Mouse (Mus musculus) lung, postnatal 36 days (tissue): ENCODE results near the gene Tmem258.
"Not testable (repeated sequence)": the region's sequence is repeated elsewhere in the genome, so short reads cannot be mapped to it uniquely, and the experiment has no call there.

ENCODE experiments used
- DNase-seq: peaks from one replicate; pipeline ENCODE4 v3.0.0; 2022; ENCODE audit warnings: mixed read lengths

The Tmem258 gene

DNA sequence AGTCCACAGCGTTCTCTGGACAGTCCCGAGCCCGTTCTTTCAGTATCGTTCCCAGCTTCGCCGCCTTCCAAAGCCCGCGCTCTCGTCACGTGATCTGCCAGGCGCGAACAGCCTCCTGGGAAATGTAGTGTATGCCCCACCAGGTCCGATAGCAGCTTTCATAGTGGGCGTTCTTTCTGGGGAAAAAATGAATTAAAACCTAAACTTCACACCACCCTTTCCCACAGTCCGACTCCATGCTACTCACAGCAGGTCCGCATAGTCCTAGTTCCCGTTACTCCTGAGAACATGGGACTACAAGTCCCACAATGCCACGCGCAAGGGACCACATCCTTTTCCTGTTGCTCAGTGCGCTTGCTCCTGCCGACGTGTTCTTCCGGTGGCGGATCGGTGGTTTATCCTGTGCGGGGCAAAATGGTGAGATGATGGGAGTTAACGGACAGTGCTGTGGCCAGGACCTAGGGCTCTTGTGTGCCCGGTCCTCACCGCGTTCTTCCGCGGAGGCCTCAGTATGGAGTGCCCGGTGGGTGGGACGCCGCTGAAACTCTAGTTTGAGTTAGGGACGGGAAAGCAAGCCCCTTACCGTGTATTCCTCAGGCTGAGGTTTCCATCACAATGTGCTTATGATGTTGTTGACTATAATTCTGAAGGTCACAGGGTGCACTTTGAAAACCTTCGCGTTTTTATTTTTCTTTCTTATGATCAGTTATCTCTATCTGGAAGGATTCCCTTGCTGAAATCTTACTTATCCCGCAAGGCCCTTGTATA is at the start of gene Tmem258, which contains the start of gene Fen1:
TSS of gene Tmem258 (plus strand) at position 167 of the 768 bp plus-strand sequence.
TSS of gene Fen1 (minus strand) at position 322 of the 768 bp plus-strand sequence.
- DNase-seq: peak; percentile 96

DNA sequence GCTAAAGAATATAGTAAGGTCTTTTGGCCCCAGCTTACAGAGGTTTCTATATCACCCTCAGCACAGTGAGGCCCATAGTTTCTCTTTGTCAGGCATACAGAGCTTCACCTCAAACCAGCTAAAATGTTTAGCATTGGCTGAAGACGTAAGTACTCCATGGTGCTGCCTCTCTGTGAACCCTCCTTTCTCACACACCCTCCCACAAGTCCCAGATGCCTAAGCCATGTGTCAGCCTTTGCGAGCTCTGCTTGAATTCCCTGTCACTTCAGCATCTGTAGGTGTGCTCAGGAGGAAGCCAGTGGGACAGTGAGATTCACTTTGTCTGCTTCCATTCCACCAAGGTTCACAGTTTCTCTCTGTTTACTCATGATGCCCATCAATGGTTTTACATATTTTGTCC is 46.1 kb upstream of the Tmem258 start:
- DNase-seq: no peak

DNA sequence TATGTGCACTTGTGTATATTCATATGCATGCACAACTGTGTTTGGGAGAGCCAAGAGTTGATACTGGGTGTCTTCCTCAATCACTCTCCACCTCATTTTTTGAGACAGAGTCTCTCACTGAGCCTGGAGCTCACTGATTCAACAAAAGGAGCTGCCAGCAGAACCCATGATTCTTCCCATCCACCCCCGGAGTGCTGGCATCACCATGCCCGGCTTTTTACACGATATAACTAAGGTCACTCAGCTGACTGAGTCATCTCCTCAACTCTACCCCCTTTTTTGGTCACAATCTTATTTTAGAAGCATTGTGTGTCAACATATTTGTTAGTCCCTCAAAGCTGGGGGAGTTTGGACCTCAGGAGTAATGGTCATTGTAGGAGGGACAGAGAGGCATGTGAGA is 39.9 kb upstream of the Tmem258 start:
- DNase-seq: no peak

DNA sequence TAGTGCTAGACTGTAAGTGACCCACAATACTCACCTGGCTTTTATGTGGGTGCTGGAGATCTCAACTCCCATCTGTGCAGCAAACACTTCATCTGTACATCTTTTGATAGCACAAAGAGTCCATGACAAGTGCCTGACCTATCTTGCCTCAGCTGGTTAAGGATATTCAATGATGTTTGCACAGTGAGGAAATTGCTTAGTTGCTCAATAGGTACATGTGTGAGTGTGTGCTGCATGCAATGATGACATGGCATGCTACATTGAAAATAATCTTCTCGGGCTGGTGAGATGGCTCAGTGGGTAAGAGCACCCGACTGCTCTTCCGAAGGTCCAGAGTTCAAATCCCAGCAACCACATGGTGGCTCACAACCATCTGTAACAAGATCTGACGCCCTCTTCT is 37.9 kb upstream of the Tmem258 start:
- DNase-seq: peak; percentile 25

DNA sequence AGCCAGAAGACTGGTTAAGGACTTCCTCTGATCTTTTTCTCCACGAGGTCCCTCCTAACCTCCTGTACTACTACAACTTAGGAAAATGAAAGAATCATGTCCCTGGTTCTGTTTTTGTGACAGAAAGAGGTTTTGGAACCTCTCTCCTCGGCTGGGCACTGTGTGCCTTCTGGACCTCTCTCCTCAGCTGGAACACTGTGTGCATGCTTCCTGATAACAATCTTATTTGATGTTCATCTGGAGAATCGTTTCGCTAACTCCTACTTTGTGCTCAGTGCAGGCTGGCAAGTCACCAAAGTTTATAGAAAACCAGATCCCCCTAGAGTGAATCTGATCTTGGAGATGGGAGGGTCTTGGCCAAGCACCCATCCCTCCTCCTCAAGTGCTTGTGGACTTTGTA is 36.7 kb upstream of the Tmem258 start:
- DNase-seq: no peak

DNA sequence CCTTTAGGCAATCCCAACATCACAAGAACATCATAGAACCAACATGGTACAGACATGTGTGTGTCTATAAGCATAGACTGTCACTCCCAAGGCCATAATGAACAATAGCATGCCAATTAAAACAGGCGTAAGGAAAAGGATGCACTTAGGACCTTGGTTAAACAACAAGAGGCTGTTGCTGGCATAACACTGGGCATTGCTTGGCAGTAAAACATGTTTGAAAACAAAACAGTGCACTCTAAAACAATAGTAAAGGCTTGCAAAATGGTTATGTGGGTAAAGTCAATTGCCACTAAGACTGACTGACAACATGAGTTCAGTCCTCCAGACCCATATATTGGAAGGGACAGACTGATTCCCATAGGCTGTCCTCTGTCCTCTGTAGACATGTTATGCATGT is 35.9 kb upstream of the Tmem258 start:
- no peak for DNase-seq

DNA sequence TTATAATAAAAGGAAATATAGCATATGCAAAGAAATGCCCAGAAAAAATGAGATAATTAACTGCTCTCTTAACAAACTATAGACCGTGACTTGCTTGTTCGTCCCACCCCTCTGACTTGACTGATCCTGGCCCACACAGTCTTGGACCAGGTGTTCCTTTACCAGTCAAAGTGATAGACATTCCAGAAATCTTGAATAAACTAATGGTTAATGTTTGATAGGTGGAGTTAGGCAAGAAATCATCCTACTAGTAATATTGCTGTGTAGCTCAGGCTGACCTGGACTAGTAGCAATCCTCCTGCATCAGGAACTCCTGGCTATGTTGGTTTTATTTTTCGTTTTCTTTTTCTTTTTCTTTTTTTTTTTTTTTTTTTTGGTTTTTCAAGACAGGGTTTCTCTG is 35.4 kb upstream of the Tmem258 start:
- no peak for DNase-seq

DNA sequence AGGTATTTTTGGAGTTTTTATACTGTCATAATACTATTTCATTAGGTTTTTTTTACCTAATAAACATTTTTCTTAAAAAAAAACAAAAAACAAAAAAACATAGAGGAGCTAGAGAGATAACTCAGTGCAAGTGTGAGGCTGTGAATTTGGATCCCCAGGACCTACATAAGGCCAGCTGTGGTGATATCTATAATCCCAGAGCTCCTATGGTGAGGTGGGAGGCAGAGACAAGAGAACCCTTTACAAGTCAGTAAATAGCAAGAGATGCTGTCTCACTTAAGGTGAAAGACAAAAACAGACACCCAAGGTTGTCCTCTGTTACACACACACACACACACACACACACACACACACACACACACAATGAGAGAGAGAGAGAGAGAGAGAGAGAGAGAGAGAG is 34.6 kb upstream of the Tmem258 start:
- no peak for DNase-seq

DNA sequence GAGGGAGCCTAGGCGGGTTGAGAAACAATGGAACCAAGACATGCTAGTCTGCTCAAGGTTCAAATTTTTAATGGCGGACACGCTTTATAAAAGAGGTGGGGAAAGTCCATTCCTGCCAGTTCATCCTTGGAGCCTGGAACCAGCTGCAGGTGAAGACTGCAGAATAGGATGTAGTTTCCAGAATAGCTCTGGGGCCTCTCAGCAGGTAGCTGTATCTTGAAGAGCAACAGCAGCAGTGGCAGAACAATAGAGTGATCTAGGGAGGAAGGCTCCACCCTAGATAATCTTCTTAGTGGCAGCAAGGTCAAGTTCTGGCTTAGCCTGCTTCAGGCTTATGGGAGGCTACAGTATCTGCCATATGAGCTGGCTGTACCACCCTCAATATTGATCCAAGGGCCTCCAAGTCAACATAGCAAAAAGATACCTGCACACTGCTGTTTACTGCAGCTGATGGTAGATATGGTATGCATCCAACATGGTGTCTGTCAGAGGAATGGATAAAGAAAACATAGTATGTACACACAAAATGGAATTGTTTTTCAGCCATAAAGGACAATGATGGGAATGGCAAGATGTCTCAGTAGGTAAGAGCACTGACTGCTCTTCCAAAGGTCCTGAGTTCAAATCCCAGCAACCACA is 34.0 kb upstream of the Tmem258 start:
- DNase-seq: not testable (repeated sequence)

DNA sequence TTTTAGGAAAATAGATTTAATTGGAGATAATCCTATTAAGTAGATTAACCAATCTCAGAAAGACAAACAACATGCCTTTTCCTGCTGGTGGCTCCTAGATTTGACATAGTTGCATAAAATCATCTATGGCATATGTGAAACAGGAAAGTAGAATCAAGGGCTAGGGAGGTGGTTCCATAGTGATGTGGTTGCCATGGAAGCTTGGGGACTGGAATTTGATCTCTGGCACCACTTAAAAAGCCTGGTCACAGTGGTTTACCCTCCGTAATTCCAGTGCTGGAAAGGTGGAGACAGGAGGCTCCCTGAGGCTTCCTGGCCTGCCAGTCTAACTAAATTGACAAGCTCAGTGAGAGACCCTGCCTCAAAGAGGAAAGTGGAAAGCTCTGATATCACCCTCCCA is 33.3 kb upstream of the Tmem258 start:
- DNase-seq: no peak

DNA sequence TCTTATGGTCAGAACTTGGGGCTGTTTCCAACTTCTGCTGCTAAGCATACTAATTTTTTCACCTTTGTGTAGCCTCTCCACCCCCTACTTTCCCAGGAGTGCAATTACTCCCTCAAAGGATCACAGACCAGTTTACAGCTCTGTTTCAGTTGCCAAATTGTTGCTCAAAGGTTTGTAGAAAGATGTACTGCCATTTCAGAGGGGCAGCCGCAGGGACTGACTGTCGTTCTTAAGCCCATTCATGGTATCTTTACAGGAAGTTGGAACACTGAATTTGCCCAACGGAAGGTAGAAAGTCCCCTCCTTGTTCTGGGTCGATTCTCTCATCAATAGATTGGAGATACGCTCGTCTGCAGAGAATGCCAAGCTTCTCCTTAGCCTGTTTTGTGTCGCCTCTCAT is 32.5 kb upstream of the Tmem258 start:
- no peak for DNase-seq

DNA sequence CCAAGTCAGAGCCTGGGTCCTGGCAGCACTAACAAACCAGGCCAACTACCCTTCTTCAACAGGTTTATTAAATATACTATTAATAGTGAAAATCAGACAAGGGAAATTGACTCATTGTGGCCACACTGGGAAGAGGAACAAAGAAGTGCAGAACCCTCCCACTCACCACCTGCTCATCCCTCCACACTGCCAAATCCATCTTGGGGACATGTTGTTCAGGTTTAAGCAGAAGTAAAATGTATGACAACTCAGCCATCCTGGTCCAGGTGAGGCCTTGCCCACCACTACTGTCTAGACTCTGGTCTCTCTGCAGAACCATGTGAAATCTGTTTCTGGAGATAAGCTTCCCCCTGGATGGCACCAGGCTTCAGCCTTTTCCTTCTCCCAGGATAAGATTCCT is 32.0 kb upstream of the Tmem258 start:
- DNase-seq: no peak

DNA sequence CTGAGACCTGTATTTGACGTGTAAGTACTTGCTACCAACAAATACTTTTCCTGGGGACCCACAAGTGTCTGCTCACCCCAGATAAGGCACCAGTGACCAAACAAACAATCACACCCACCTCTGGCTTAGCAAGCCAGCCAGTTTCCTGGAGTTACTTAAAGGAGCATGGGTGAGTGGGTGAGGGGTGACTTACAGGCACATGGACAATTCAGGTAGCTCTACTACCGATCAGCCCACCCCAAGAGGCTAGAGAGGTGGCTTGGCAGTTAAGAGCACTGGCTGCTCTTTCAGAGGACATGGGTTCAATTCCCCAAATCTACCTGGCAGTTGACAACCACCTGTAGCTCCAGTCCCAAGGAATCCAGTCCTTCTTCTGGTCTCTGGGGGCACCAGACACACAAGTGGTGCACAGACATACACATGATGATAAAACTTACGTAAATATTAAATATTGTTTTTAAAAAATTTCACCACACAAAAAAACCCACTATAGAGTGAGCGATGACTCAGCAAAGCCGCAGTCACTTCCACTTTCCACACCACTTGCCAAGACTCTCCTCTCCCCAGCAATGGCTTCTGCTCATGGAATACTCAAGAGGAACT is 30.6 kb upstream of the Tmem258 start:
- DNase-seq: peak; percentile 46

DNA sequence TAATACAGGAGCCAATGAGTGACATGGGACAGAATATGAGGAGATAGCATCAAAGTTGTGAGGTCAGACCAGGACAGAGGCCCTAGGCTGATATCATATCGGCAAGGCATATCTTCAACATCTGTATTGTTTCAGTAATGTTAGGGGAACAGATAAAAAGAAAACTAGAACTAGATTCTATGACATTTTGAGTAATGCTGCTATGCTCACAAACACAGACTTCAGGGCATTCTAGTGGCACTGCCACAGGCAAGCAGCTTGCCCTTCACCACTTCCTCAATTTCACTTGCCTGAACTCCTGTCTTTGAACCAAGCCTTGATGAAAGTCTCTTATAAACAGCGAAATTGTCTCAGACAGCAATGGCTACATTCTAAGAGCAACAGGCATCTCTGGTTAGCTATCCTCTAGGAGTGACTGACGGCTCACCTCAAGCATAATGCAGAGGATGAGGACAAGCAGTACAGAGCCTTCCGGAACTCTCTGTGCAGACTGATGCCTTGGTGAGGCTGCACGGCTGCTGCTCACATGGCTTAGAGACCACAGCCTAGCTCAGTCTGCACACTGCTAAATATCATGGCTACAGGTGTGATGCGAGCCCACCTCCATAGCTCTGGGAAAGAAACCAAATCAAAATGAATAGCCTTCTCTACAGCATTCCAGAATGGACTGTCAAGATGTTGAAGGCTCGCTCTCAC is 29.8 kb upstream of the Tmem258 start:
- DNase-seq: no peak

DNA sequence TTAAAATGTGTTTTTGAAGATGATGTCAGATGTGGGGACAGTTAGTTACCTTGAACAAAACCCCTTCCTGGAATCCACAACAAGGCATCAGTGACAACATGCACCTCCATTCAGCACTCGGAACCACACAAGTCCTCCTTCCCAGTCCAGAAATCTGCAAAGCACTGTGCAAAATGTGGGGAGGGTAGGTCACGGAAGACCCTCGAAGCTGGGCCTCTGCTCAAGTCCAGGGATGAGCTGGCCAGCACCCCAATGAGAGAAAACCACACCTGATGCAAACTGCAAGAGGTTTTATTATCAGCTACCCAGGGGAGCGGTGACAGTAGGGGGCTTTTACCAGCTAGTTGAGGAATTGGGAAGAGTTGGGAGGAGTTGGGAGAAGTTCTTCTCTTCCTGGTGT is 28.9 kb upstream of the Tmem258 start:
- DNase-seq: no peak

DNA sequence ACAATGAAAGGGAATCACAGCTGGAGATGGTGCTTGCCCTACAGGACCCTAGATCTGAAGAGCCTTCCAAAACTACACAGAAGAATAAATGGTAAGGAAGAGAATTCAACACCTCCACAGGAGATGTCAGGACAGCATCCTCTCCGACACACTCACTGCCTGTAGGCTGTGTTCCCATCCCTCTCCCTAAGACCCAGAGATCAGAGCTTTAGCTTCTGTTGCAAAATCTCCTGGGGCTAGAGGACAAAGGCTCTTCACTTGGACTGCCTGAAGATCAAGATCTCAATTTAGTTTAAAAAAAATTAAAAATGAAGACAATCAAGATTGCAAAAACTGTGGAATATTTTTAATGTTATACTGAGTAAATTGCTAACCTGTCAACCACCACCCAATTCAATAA is 27.3 kb upstream of the Tmem258 start:
- DNase-seq: no peak

DNA sequence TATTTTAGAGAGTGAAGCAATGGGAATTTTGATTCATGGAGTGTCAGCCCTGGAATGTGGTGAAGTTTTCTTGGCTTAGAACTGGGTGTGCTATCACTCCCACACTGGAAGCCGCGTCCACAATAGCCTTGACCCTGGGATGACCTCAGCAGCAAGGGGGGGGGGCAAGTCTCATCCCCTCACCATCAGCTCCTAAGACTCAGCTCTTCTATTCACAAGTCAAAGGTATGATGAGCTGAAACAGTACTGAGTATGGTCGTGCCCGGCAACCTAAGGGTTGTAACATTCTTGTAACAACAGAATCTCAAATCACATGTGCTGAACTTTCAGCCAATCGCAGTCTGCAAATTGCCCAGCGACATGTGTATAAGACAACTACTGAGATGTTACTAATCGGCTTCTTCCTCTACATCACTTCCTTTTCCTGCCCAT is 26.9 kb upstream of the Tmem258 start:
- peak; percentile 57 for DNase-seq

DNA sequence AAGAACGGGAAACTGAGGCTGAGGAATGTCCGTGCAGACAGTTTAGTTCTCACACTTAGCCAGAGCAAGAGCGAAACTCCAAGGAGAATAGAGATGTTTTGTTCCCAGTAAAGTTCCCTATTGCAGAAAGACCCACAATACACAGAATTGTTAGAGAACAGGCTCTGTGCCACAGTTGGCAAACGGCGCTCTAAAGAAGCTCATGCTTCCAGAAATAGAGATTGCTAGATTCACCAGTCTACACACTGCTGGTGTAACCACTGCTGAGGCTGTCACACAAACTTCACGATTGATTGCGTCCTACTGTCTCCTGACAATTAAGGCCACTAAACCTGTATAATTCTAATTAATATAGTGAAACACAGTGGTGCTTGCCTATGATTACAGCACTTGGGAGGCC is 22.6 kb upstream of the Tmem258 start:
- no peak for DNase-seq

DNA sequence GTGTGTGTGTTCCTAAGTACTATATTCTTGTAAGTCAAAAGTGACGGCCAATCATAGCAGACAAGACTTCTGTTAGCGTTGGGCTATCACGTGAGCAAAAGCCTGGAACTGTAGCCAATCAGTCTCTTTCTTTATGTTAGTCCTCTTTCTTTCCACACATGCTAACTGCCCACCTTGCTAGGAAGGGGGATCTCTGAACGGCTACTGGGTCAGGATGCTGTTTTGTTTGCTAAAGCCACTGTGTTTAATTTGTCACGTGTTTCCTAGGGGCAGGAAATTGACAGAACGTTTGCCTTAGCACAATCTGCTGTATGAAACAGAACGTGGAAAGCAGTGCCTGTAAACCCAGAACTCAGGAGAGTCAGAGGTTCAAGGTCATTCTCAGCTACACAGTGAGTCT is 21.7 kb upstream of the Tmem258 start:
- DNase-seq: no peak

DNA sequence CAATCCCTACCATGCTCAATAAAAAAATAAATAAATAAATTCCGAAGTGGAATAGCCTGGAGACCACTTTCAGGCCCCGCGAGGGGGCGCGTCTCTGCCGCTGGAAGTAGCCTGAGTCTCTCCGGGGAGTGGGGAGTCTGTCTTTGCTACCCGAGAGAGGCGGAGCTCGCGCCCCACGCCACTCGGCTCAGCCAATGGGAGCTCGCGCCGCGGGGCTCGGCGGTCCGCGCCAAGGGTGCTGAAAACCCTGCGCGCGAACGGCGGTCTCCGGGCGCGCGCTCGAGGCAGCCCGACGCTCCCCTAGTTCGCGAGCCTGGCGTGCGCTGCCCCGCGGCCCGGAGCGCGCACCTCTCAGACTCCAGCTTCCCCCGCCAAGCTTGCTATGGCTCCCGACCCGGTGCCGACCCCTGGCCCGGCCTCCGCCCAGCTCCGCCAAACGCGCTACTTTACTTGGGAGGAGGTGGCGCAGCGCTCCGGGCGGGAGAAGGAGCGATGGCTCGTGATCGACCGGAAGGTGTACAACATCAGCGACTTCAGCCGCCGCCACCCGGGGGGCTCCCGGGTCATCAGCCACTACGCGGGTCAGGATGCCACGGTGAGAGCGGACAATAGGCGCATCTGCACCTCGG is 21.0 kb upstream of the Tmem258 start, which contains the start of gene Fads1:
TSS of gene Fads1 (plus strand) at position 219 of the 629 bp plus-strand sequence.
- DNase-seq: peak; percentile 95

DNA sequence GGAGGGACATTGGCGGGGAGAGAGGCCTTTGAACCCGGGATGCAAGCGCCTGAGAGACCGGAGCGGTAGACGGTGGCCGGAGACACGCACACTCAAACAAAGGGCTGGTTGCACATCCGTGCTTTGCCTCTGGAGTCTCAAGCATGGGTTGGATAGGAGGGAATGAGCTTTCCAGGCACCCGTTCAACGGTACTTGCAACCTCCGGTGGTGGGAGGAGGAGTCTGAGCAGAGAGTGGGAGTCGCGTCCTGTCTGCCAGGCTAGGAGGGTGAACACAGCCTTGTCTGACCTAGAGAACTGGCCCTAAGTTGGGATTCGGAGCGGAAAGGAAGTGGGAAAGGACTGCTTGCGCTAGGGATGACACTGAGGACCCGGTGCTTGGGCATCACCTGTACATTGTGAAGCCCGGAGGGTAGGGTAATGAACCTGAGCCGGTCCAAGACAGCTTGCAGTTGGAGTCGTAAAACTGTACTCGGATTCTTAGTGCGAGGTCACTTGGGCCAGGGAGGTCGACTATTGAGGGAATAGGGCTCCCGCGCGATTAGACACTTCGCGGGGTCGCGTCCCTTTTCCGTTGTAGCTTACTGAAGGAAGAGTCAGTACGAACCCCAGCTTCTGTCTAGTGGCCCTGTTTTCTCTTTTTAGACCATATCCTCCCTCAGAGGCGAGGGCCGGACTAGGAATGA is 20.4 kb upstream of the Tmem258 start:
- peak; percentile 80 for DNase-seq

DNA sequence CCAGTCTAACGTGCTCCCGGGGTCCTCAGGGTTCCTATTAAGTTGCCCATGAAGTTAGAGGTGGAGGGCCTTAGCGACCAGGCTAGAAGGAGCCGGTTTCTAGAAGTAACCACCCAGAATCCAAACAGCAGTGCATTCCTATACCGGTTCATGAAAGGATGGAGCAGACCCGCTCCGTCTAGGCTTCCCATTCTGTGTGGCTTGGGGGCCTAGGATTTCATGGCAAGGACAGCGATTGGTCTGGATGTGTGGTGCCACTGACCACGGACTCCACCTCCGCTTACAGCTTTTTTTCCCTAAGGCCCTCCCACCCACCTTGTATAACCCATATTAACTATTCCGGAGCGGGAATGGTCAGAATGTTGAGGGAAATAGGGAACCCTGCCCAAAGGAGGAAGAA is 19.7 kb upstream of the Tmem258 start:
- peak; percentile 65 for DNase-seq
